Mouse (Mus musculus): ENCODE results near the gene Txndc11. TPM values are rescaled to one million over a fixed set of nuclear protein-coding genes. Genes with fewer than 3 reads are reported as not detected.

Txndc11 gene
- polyA plus RNA-seq, 1 experiment from 2014 or later, result 25.1 TPM

DNA sequence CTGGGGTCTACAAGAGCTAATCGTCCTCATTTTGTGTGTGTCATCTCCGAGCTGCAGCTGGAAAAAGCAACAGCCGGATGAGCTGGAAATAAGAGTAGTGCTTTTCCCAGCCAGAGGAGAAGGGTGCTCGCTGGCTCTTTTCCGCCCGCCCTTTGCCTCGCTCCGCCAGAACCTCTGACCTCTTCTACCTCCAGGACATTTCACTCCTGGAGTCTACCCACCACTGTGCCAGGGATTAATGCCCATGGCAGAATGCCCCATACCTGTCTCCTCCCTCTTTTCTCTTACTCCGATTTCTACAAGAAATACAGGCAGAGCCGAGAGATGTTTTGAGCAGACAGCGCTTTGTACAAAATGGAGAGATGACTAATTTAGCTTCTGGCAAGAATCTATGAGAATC is 83.3 kb downstream of the Txndc11 start:
- H3K9me3 ChIP-seq, result no peaks in the 10 kb centered on the region
- DNase-seq (ENCODE audit: extremely low spot score, low spot score), result no peak
- H3K27ac ChIP-seq, result no peak overlapping the region
- 91% methylated on average over 11 of the region's 11 CpGs for WGBS
- H3K4me3 ChIP-seq, result no peak overlapping the region
- H3K36me3 ChIP-seq (replicated peaks), result no peaks in the 10 kb centered on the region
- peaks cover 7% of the 10 kb centered on the region for H3K4me1 ChIP-seq
- no peaks in the 10 kb centered on the region for H3K27me3 ChIP-seq (ENCODE audit: poor library complexity, severe bottlenecking)

DNA sequence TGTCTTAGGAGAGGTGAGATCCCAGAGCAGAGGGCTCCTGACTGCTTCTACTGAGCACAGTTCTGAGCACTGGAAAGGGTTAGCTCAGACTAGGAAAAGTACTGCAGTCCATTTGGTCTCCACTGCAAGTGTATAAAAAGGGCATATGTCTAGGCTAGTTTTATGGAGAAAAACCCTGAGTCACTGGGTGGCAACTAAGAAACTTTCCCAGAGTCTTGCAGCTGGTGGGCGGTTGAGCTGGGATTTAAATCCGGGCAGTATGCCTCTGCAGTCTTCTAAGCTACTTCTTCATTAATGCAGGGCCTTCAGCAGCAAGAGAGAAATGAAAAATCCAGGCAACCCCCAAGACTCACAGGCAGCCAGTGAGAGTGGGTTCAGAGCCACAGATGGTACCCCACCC is 84.2 kb downstream of the Txndc11 start:
- H3K4me1 ChIP-seq, result peaks cover 4% of the 10 kb centered on the region; the same call in 1 of the 2 replicates
- 86% methylated on average over 2 of the region's 2 CpGs for WGBS
- no peak for DNase-seq (ENCODE audit: extremely low spot score, low spot score)

DNA sequence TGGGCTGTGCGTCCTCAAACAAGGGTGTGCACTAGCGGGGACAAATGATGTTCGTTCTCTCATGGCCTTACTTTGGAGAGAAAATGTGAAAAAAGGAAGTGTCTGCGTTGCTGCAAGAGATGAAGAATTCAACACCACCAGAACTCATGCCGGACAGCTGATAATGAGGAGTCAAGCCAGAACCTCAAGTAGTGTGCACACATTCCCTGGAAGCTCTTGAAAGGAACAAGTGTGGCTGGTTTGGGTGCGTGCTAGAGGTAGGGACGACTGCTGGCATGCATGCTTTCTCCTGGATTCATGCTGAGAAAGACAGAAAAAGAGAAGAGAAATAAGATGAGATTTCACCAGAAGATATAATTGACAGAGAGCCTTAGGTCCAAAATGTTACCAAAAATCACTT is 87.3 kb downstream of the Txndc11 start:
- DNase-seq (ENCODE audit: extremely low spot score, low spot score), result no peak
- Histone ChIP-seq H3K27me3 (ENCODE audit: poor library complexity, severe bottlenecking) (no peaks in the 10 kb centered on the region), H3K27ac (no peak overlapping the region), H3K4me3 (no peak overlapping the region), H3K36me3 (replicated peaks) (no peaks in the 10 kb centered on the region), H3K9me3 (no peaks in the 10 kb centered on the region), H3K4me1 (0 out of 2 replicates have a peak, but pooled peaks cover under 1% of the 10 kb centered on the region)
- 89% methylated on average over 7 of the region's 7 CpGs for WGBS

More for the DNA sequence above, 84.2 kb downstream of the Txndc11 start:
- no peaks in the 10 kb centered on the region for H3K27me3 ChIP-seq (ENCODE audit: poor library complexity, severe bottlenecking)
- no peaks in the 10 kb centered on the region for H3K36me3 ChIP-seq (replicated peaks)
- H3K4me3 ChIP-seq, result no peak overlapping the region
- no peak overlapping the region for H3K27ac ChIP-seq
- H3K9me3 ChIP-seq, result no peaks in the 10 kb centered on the region

DNA sequence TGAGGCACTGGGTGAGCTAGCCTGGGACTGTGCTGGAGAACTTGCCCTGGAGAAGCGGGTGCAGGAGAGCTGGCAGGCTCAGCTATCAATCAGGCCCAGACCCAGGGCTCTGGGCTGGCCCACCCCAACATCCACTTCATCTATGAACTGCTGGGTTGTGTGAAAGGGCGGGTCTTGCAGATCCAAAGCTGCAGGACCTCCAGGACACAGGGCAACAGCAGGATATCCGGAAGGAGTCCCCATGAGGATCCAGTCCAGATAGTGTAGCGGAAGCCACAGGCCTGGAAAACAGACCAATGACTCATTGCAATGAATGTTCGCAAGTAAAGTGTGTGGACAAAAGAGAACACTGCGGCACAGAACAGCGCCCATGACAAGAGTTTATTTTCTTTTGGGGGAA is 88.0 kb downstream of the Txndc11 start:
- no peaks in the 10 kb centered on the region for H3K27me3 ChIP-seq (ENCODE audit: poor library complexity, severe bottlenecking)
- WGBS, result 88% methylated on average over 7 of the region's 7 CpGs
- no peaks in the 10 kb centered on the region for H3K9me3 ChIP-seq

DNA sequence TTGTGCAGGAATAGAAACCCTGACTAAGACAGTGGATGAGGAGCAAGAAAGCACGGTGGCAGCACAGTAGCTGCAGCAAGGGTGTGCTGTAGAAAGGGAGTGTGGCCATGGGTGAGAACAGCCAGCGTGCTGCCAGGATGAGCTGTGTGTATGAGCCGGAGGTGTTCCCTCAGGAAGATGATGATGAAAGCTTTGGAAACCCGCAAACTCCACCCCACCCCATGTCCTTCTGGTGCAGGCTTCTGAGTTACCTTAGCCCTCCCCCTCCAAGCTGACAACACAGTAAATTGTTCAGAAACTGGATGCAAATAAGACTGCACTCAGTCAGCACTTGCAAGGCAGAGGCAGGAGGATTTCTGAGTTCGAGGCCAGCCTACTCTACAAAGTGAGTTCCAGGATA is 91.2 kb downstream of the Txndc11 start:
- no peak for DNase-seq (ENCODE audit: extremely low spot score, low spot score)
- WGBS, result 85% methylated on average over 5 of the region's 5 CpGs
- Histone ChIP-seq H3K4me3 (no peak overlapping the region), H3K27ac (no peak overlapping the region), H3K9me3 (no peaks in the 10 kb centered on the region), H3K27me3 (ENCODE audit: poor library complexity, severe bottlenecking) (no peaks in the 10 kb centered on the region), H3K4me1 (no peaks in the 10 kb centered on the region), H3K36me3 (replicated peaks) (no peaks in the 10 kb centered on the region)

More for the DNA sequence above, 88.0 kb downstream of the Txndc11 start:
- Histone ChIP-seq H3K4me3 (no peak overlapping the region), H3K36me3 (replicated peaks) (no peaks in the 10 kb centered on the region), H3K27ac (no peak overlapping the region), H3K4me1 (no peaks in the 10 kb centered on the region)
- no peak for DNase-seq (ENCODE audit: extremely low spot score, low spot score)

DNA sequence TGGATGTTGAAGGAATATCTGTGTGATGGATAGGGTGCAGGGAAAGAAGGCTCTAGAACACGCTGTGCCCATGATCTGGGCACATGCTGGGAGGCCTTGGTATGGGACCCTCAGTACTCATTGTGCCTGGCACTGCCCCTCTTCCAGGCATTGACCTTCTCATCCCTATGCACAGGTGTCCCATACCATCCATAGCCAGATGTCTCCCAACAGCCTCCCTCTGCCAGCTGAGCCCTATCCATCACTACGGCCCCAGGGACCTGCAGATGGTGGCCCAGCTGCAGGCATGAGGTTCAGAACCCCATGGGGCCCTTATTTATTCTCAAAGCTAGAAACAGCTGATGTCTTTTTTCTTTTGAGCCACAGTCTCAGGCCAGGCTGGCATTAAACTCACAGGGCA is 93.8 kb downstream of the Txndc11 start:
- H3K27me3 ChIP-seq (ENCODE audit: poor library complexity, severe bottlenecking), result peaks cover 10% of the 10 kb centered on the region; the same call in 1 of the 2 replicates
- H3K36me3 ChIP-seq (replicated peaks), result no peaks in the 10 kb centered on the region
- no peaks in the 10 kb centered on the region for H3K9me3 ChIP-seq
- DNase-seq (ENCODE audit: extremely low spot score, low spot score), result no peak
- 79% methylated on average over 2 of the region's 2 CpGs for WGBS
- no peak overlapping the region for H3K4me3 ChIP-seq
- H3K27ac ChIP-seq, result no peak overlapping the region
- H3K4me1 ChIP-seq, result peaks cover 6% of the 10 kb centered on the region

DNA sequence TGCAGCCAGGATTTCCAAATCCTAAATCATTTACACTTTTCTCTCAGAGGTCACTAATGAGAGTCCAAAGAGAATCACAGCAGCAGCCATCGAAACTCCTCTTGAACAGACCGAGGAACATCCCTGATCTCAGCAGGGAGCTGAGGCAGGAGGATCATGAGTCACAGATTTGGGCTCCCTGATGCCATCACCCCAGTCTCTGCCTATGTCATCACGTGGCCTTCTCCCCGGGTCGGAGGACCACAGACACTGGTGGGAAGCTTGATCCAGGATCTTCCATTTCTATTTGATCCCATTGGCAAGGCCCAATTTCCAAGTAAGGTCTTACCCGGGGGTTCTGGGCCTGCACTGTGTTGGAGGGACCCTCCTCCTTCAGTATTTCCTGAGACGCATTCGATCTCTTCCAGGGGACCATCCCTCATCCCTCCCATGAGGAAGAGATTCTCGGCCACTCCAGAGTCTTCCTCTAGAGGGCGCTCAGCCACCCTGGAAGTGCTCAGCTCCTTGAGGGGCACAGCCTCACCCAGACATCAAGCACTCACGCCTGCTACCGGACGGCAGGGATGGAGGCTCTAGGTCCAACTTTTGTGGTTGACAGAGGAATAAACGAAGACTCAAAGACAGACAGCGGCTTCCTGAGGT is 98.5 kb downstream of the Txndc11 start:
- peak; percentile 78 for DNase-seq (ENCODE audit: extremely low spot score, low spot score)
- 27% methylated on average over 15 of the region's 15 CpGs for WGBS

DNA sequence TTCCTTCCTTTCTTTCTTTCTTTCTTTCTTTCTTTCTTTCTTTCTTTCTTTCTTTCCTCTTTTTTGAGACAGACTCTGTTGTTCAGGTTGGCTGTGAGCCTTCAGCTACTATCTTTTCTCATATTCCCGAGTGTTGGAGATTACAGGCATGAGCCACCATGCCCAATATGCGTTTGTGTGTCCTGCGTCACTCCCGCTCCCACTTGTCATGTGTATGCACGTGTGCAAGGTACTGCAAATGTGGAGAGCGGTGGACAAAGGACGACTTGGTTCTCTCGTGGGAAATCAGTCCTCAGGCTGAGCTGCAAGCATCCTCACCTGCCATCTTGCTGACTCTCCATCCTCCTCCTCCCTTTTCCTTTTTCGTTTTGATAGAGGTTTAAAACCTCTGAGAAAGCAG is 99.2 kb downstream of the Txndc11 start:
- no peak for DNase-seq (ENCODE audit: extremely low spot score, low spot score)
- H3K27ac ChIP-seq, result no peak overlapping the region
- H3K4me1 ChIP-seq, result peaks cover 6% of the 10 kb centered on the region
- no peaks in the 10 kb centered on the region for H3K9me3 ChIP-seq
- 88% methylated on average over 9 of the region's 9 CpGs for WGBS
- H3K4me3 ChIP-seq, result no peak overlapping the region
- peaks cover 10% of the 10 kb centered on the region; the same call in 1 of the 2 replicates for H3K27me3 ChIP-seq (ENCODE audit: poor library complexity, severe bottlenecking)
- no peaks in the 10 kb centered on the region for H3K36me3 ChIP-seq (replicated peaks)

More for the DNA sequence above, 98.5 kb downstream of the Txndc11 start:
- Histone ChIP-seq H3K4me1 (peaks cover 6% of the 10 kb centered on the region), H3K9me3 (no peaks in the 10 kb centered on the region), H3K36me3 (replicated peaks) (no peaks in the 10 kb centered on the region), H3K27ac (no peak overlapping the region), H3K27me3 (ENCODE audit: poor library complexity, severe bottlenecking) (peaks cover 10% of the 10 kb centered on the region; the same call in 1 of the 2 replicates), H3K4me3 (no peak overlapping the region)

DNA sequence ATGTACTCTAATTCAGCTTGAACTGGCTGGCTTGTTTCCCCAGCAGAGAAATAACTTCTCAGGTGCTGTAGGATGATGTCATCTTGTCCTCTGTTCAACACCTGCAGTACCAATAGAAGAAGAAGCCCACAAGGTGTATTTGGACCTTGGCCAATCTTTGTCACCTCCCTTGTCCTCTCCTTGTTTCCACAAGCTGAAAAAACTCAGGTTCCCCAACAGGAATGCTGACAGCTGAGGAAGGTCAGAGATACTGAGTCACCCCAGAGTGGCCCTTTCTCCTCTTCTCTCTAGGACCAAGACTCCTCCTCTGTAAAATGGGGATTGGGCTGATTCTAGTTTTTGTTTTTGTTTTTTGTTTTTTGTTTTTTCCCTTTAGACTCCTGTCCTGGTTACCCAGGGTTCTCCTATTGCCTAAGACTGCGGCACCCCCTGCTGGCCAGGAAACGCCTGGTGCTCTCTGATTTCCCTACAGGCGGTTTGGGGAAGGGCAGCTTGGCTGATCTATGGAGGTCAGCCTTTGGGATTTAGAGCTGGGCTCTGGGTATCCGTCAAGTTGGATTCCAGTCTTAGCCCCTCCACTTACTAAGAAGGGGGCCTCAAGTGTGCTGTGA is 100.2 kb downstream of the Txndc11 start:
- DNase-seq (ENCODE audit: extremely low spot score, low spot score), result peak; percentile 81
- Histone ChIP-seq H3K36me3 (replicated peaks) (no peaks in the 10 kb centered on the region), H3K9me3 (no peaks in the 10 kb centered on the region), H3K4me3 (no peak overlapping the region), H3K4me1 (peaks cover 6% of the 10 kb centered on the region), H3K27ac (no peak overlapping the region), H3K27me3 (ENCODE audit: poor library complexity, severe bottlenecking) (peaks cover 10% of the 10 kb centered on the region; the same call in 1 of the 2 replicates)
- 5% methylated on average over 4 of the region's 4 CpGs for WGBS

DNA sequence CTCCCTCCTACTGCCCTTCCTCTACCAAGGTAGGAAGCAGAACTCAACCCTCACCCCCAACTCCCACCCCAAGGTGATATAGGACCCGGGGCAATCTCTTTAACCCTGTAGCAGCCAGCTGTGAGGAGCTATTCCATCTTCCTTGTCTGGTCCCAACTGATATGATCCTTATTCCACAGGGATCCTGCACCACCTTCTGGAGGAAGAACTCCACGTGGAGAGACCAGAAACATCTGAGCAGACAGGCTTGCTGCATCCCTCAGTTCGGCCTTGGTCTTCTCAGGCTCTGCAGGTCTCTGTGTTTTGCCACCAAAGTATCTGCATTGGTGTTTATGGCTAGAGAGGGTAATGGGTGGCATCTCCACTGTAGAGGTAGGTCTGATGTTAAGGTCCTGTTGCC is 103.1 kb downstream of the Txndc11 start:
- Histone ChIP-seq H3K9me3 (no peaks in the 10 kb centered on the region), H3K36me3 (replicated peaks) (no peaks in the 10 kb centered on the region), H3K27ac (no peak overlapping the region), H3K27me3 (ENCODE audit: poor library complexity, severe bottlenecking) (peaks cover 3% of the 10 kb centered on the region; the same call in 1 of the 2 replicates), H3K4me3 (no peak overlapping the region), H3K4me1 (peaks cover 6% of the 10 kb centered on the region)
- WGBS, result 72% methylated on average over 3 of the region's 3 CpGs
- no peak for DNase-seq (ENCODE audit: extremely low spot score, low spot score)

DNA sequence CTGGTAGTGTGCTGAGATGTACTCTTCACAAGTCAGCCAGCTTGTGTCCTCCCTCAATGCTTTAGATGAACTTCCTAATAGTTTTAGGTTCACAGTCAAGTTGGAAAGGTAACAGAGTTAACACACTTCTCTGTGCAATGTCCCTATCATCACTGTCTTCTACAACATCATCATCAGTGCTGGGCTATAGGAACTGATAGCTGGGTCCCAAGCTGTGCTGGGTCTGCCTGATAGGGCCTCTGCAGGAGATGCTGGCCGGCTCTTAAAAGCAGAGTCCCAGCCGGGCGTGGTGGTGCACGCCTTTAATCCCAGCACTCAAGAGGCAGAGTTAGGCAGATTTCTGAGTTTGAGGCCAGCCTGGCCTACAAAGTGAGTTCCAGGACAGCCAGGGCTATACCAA is 103.6 kb downstream of the Txndc11 start:
- no peak for DNase-seq (ENCODE audit: extremely low spot score, low spot score)
- WGBS, result 87% methylated on average over 4 of the region's 4 CpGs
- peaks cover 2% of the 10 kb centered on the region for H3K4me1 ChIP-seq
- peaks cover 3% of the 10 kb centered on the region; the same call in 1 of the 2 replicates for H3K27me3 ChIP-seq (ENCODE audit: poor library complexity, severe bottlenecking)
- no peak overlapping the region for H3K27ac ChIP-seq
- no peak overlapping the region for H3K4me3 ChIP-seq
- H3K9me3 ChIP-seq, result no peaks in the 10 kb centered on the region
- no peaks in the 10 kb centered on the region for H3K36me3 ChIP-seq (replicated peaks)

DNA sequence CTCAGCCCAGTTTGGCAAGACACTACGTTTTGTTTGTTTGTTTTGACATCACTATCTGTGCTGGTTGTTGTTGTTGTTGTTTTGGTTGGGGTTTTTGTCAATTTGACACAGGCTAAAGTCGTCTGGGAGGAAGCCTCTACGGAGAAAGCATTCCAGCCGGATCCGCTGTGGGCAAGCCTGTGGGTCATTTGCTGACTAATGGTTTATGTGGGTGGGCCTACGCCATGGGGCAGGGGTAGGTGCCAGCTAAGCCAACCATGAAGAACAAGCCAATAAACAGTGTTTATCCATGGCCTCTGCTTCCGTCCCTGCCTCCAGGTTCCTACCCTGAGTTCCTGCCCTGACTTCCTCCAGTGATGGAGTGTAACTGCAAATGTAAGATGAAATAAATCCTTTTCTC is 106.2 kb downstream of the Txndc11 start:
- no peaks in the 10 kb centered on the region for H3K36me3 ChIP-seq (replicated peaks)
- no peaks in the 10 kb centered on the region for H3K4me1 ChIP-seq
- H3K9me3 ChIP-seq, result no peaks in the 10 kb centered on the region
- H3K27ac ChIP-seq, result no peak overlapping the region
- DNase-seq (ENCODE audit: extremely low spot score, low spot score), result no peak
- no peak overlapping the region for H3K4me3 ChIP-seq
- WGBS, result 80% methylated on average over 7 of the region's 7 CpGs
- no peaks in the 10 kb centered on the region for H3K27me3 ChIP-seq (ENCODE audit: poor library complexity, severe bottlenecking)

Measured in forebrain, embryonic 10.5 days (tissue).